Mouse (Mus musculus) limb, embryonic 13.5 days (tissue): ENCODE results near the gene Stambpl1. TPM values are rescaled to one million over a fixed set of nuclear protein-coding genes. Genes with fewer than 3 reads are reported as not detected.

Experiments
- ATAC-seq: fragments of 200-750 bp; cut with Nextera tagmentation; 2 replicates; pipeline ENCODE4 v1.8.0; 2017; ENCODE audit warnings: low read depth, moderate number of reproducible peaks, moderate TSS enrichment; ENCODE audit not compliant: low FRiP score
- H3K27ac ChIP-seq: fragments of 300-500 bp; sonication (generic); 2 replicates; pipeline ENCODE4 v1.5.1; 2015; ENCODE audit warnings: inconsistent platforms, mild to moderate bottlenecking, moderate library complexity
- H3K27me3 ChIP-seq: fragments of 300-500 bp; sonication (generic); 2 replicates; pipeline ENCODE4 v1.6.1; 2015; ENCODE audit warnings: mild to moderate bottlenecking, inconsistent platforms
- H3K36me3 ChIP-seq: fragments of 300-500 bp; sonication (generic); 2 replicates; pipeline ENCODE4 v1.6.1; 2015; ENCODE audit warnings: inconsistent platforms, mild to moderate bottlenecking, moderate library complexity
- H3K4me1 ChIP-seq: fragments of 300-500 bp; sonication (generic); 2 replicates; pipeline ENCODE4 v1.6.1; 2015; ENCODE audit warnings: inconsistent platforms
- H3K4me2 ChIP-seq: fragments of 300-500 bp; sonication (generic); replicated peaks from 2 replicates; pipeline ENCODE4 v1.6.1; 2015; ENCODE audit warnings: inconsistent platforms, mild to moderate bottlenecking, moderate library complexity
- H3K4me3 ChIP-seq: fragments of 300-500 bp; sonication (generic); 2 replicates; pipeline ENCODE4 v1.5.1; 2015; ENCODE audit warnings: moderate library complexity, mild to moderate bottlenecking, inconsistent platforms
- H3K9ac ChIP-seq: fragments of 300-500 bp; sonication (generic); 2 replicates; pipeline ENCODE4 v1.6.1; 2015; ENCODE audit warnings: mild to moderate bottlenecking, inconsistent platforms
- H3K9me3 ChIP-seq: fragments of 300-500 bp; sonication (generic); 2 replicates; pipeline ENCODE4 v1.6.1; 2016; ENCODE audit warnings: inconsistent platforms
- WGBS: fragments of 180-500 bp; shearing (Covaris S2); methylation state at CpG from one replicate; pipeline ENCODE4 v1.1.7; 2015; 5-methylcytosine and 5-hydroxymethylcytosine counted together
- polyA plus RNA-seq: library from polyadenylated mRNA; unstranded; fragments of >200 nt; fragmentation: Nextera tagmentation; extraction: Ambion mirVana; gene quantifications from 2 replicates; pipeline ENCODE4 v1.2.1, GENCODE M21; 2015

The Stambpl1 gene
- polyA plus RNA-seq: 18.2 and 18.6 TPM in 2 replicates

DNA sequence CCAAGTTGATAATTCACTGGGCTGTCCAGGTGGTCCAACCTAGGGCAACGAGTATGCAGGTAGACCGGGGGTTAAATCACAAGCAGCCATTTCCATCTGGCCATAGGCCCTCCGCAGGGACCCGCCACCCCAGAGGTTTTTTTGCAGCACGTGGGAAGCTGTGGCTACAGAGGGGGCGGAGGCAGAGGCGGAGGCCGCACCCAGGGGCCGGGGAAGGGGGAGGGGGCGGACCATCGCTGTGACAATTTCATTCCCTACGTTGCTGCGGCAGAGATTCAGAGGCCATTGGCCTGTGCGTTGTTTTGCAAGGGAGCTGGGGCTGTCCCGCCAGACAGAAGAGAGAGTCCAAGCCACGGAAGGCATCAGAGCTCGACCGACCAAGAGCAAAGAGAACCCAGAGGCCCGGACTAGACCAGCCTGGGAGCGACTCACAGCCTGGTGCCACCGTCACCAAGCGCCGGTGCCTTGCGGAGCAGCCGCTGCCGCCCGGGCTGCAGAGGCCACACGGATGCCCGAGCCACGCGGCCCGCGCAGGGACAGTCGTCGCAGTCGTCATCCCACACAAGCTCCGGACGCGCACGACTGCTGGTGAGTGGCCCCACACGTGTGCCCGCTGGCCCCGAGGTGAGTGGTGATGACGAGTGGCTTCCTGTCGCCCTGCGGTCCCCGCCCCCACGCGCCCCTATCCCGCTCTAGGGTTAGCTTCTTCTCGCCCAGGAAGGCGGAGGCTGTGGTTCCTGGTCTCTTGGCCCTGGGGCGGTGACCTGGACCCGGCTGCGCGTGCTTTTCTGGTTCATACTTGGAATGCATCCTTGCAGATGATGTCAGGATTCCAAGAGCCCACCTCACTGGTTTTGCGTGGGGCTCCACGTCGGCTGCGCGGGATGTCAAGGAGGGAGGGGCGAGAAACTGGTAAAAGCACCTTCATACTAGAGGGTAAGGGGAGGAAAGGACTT is at the start of gene Stambpl1:
Gene Stambpl1, plus strand, starts transcription at position 222 of the 956 bp plus-strand sequence.
- H3K27me3 ChIP-seq: peaks cover 4% of the 10 kb centered on the region; the same call in 1 of the 2 replicates
- no peaks in the 10 kb centered on the region for H3K36me3 ChIP-seq
- peaks cover 16% of the 10 kb centered on the region for H3K4me1 ChIP-seq
- no peaks in the 10 kb centered on the region for H3K9me3 ChIP-seq
- peak; percentile 74 for ATAC-seq
- H3K4me3 ChIP-seq: peak within 1 kb of the TSS; percentile 77
- WGBS: under 1% methylated on average over 62 of the region's 62 CpGs
- peak within 1 kb of the TSS; percentile 52; the same call in 1 of the 2 replicates for H3K27ac ChIP-seq
- H3K4me2 ChIP-seq: peak within 1 kb of the TSS; percentile 80
- peak within 1 kb of the TSS; percentile 74 for H3K9ac ChIP-seq

DNA sequence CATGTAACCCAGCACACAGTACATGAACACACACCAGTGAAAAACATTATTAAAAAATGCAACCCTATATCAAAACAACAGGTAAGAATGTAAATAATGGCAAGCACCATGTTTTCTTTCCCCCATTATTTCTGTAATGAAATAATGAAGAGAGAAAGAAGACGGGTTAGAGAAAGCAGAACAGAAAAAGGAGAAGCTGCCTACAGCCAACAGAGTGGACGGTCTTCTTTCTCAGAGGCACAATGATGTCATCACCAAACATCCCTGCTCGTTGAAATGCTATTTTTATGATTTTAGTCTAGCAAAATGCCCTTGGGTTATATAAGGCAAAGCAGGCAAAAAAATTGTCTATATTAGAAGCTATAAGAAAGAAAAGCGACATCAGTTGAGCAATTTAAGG is 43.6 kb upstream of the Stambpl1 start:
- H3K27me3 ChIP-seq: no peaks in the 10 kb centered on the region
- ATAC-seq: no peak
- H3K36me3 ChIP-seq: no peaks in the 10 kb centered on the region
- 65% methylated on average over 4 of the region's 4 CpGs for WGBS
- H3K4me3 ChIP-seq: no peak overlapping the region
- no peak overlapping the region for H3K27ac ChIP-seq
- peaks cover 2% of the 10 kb centered on the region; the same call in 1 of the 2 replicates for H3K4me1 ChIP-seq
- no peak overlapping the region for H3K4me2 ChIP-seq
- no peaks in the 10 kb centered on the region for H3K9me3 ChIP-seq
- H3K9ac ChIP-seq: no peak overlapping the region

DNA sequence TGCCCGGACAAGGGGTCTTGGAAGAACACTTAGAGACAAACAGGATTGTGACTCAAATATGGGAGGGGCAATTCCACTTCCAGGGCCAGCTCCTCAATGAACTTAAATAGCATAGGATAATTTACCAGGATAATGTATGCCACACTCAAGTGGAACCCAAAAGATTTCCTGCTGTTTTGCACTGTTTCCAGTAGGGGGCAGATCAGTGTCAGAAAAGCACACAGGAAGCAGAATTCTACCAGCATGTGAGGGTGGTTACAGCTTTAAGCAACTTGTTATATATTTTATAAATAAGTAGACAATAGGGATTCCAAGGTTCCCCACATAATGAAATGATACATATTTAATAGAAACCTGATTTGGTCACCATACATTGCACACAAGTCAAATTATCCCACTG is 40.1 kb upstream of the Stambpl1 start:
- Histone ChIP-seq H3K27me3 (no peaks in the 10 kb centered on the region), H3K4me2 (no peak overlapping the region), H3K4me3 (no peak overlapping the region), H3K9me3 (no peaks in the 10 kb centered on the region), H3K4me1 (peaks cover 12% of the 10 kb centered on the region), H3K36me3 (no peaks in the 10 kb centered on the region), H3K27ac (no peak overlapping the region), H3K9ac (no peak overlapping the region)
- ATAC-seq: no peak
- 91% methylated on average over 1 of the region's 1 CpGs for WGBS

DNA sequence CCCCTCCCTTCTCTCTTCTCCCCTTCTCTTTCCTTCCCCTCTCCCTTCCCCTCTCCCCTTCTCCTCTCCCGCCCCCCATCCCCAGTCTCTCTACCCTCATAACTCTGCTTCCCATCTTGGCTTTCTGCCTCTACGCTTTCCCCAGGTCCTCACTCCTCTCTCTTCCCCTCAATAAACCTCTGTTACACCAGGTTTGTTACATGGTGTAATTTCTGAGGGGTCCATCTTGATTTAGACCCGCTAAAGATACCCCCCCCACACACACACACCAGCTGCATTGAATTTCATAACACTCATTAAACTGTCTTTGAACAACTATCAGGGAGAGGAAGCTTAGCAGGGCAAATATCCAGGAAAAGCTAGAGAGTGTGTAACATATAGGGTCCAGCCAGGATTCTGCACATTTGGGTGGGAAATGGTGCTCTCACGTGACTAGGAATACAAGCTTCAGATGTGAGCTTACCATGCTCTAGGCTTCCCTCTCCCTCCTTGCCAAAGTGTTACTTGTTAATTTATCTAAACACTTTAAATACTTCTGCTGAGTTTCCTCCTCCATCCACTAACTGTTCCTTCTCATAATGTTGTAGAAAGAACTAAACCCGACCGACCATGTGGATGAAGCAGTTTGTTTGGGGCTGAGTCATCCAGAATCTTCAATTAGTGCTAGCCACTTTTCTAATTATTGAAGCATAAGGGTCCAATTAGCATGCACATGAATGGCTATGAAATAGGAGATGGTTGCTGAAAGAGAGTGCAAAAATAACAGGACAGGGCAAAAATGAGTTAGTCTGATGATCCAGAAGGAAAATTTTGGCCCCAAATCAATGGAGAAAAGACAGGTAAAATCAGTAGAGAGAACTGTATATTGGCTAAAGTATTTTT is 38.5 kb upstream of the Stambpl1 start:
- Histone ChIP-seq H3K9me3 (no peaks in the 10 kb centered on the region), H3K4me3 (no peak overlapping the region), H3K4me2 (no peak overlapping the region), H3K27ac (no peak overlapping the region), H3K27me3 (no peaks in the 10 kb centered on the region), H3K4me1 (peaks cover 12% of the 10 kb centered on the region), H3K36me3 (no peaks in the 10 kb centered on the region), H3K9ac (no peak overlapping the region)
- 36% methylated on average over 6 of the region's 6 CpGs for WGBS
- peak; percentile 81 for ATAC-seq

DNA sequence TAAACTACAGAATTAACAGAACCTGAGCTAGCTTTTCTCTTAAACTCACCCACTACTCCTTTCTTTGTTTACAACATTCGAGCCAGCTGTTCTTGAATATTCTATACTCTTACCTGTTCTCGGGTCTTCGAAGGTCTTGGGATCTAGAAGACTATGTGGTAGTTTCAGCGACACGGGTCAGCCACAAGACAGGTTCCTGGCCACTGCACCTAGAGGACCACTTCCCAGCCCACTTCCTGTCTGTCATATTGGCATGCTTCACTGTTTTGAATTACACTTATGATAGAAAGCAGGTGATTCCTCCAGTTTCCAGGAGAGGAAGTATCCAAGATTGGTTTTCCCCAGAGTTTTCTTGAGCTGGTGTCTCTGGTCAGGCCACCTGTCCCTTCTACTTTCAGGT is 29.3 kb upstream of the Stambpl1 start:
- 90% methylated on average over 5 of the region's 5 CpGs for WGBS
- Histone ChIP-seq H3K27me3 (no peaks in the 10 kb centered on the region), H3K27ac (no peak overlapping the region), H3K4me3 (no peak overlapping the region), H3K9me3 (no peaks in the 10 kb centered on the region), H3K36me3 (no peaks in the 10 kb centered on the region), H3K4me2 (no peak overlapping the region), H3K9ac (no peak overlapping the region), H3K4me1 (peaks cover under 1% of the 10 kb centered on the region; the same call in 1 of the 2 replicates)
- no peak for ATAC-seq

DNA sequence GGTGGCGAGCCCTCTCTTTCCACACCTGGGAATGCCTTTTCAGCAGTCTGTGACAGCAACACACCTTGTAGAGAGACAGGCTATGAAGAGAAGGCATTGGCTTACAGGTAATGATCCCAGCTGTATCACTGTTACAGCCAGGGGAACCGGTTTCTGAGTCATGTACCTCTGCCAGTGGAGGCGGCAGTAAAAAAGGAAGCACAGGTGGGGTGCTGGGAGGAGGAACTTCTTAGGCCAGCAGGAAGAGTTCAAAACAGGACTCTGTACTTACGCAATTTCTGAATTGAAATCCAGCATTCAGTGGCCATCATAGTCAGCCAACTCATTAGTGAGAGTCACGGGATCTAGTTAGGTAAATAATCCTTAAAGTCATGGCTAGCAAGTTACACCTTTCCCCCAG is 26.1 kb upstream of the Stambpl1 start, which contains the start of gene Ankrd22:
Gene Ankrd22, minus strand, starts transcription at position 163 of the 400 bp plus-strand sequence.
- H3K4me1 ChIP-seq: peaks cover 4% of the 10 kb centered on the region; the same call in 1 of the 2 replicates
- 56% methylated on average over 5 of the region's 5 CpGs for WGBS
- H3K27me3 ChIP-seq: no peaks in the 10 kb centered on the region
- no peak within 1 kb of the TSS for H3K4me3 ChIP-seq
- no peaks in the 10 kb centered on the region for H3K9me3 ChIP-seq
- H3K4me2 ChIP-seq: no peak within 1 kb of the TSS
- H3K36me3 ChIP-seq: no peaks in the 10 kb centered on the region
- no peak for ATAC-seq
- H3K9ac ChIP-seq: no peak within 1 kb of the TSS
- H3K27ac ChIP-seq: no peak within 1 kb of the TSS

DNA sequence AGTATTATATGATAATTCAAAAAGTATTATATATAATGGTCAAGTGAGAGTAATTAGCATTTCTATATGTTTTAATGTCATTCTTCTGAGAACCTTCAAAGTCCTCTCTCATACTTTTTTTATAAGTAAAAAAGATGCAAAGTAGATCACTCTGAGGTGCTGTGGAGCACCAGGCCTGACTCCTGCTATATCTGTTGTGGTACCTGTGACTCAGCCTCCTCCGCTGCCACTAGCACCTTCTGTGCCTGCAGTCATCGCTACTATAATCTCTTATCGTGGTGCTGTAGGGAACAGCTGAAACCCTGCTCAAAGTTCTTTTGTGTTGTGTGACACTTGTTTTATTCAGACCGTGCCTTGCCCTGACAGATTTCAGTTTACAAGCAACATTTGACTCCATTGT is 25.6 kb upstream of the Stambpl1 start:
- Histone ChIP-seq H3K4me2 (no peak overlapping the region), H3K9me3 (no peaks in the 10 kb centered on the region), H3K9ac (no peak overlapping the region), H3K36me3 (no peaks in the 10 kb centered on the region), H3K27ac (no peak overlapping the region), H3K4me3 (no peak overlapping the region), H3K27me3 (no peaks in the 10 kb centered on the region), H3K4me1 (peaks cover 4% of the 10 kb centered on the region; the same call in 1 of the 2 replicates)
- WGBS: 80% methylated on average over 4 of the region's 4 CpGs
- ATAC-seq: no peak

DNA sequence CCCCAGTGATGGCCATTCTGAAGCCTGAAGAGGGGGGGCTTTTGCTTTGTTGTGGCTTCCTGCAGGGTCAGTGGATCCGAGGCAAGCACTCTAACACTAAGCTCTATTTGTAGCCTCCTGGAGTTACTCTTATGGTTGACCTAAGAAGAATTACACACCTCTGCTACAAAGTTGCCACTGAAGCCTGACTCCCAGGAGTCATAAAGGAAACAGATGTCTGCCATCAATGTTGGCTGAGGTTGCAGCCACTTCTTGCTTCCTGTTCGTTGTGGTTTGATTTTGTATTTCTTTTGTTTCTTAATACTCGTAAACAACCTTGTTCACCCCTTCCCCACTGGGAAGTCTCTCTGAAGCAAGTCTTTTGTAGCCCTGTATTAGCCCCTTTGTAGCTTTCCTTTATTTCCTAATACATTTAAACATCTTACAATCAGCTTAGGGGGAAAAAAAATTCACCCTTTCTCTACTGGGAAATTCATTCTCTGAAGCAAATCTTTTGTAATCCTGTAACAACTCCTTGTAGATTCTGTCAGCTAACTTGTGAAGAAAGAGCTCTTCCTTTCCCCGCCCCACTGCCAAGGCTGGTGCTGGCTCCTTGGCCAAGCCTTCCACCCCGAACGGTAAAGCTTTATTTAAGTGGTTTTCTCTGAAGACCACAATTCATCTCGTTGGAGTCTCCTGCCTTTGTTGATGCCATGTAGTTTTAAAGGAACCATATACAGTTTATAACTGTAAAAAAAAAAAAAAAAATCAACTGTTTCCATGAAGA is 23.9 kb upstream of the Stambpl1 start:
- ATAC-seq: no peak
- WGBS: 42% methylated on average over 7 of the region's 7 CpGs
- H3K4me1 ChIP-seq: peaks cover 4% of the 10 kb centered on the region; the same call in 1 of the 2 replicates
- H3K36me3 ChIP-seq: no peaks in the 10 kb centered on the region
- no peaks in the 10 kb centered on the region for H3K27me3 ChIP-seq
- no peak overlapping the region for H3K27ac ChIP-seq
- no peak overlapping the region for H3K4me3 ChIP-seq
- H3K4me2 ChIP-seq: no peak overlapping the region
- no peak overlapping the region for H3K9ac ChIP-seq
- no peaks in the 10 kb centered on the region for H3K9me3 ChIP-seq

DNA sequence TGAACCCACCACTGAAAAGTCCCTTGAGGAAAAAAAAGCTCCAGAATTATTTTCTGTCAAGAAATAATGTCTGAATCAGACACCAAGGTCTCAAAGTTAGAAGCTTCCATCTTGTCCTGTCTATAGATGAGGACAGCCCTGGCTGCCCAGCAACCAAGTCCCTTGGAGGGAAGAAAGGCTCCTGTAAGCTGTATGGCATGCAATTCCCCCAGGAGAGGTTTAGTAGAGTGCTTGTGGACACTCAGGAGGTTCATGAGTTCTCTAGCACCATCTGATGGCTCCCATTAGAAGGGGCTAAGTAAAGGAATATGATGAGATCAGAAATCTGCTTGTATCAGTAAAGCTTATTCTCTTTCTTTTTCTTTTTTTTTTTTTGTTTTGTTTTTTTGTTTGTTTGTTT is 22.9 kb upstream of the Stambpl1 start:
- no peaks in the 10 kb centered on the region for H3K9me3 ChIP-seq
- H3K4me2 ChIP-seq: no peak overlapping the region
- H3K9ac ChIP-seq: no peak overlapping the region
- peaks cover 13% of the 10 kb centered on the region; the same call in 1 of the 2 replicates for H3K4me1 ChIP-seq
- no peak overlapping the region for H3K27ac ChIP-seq
- H3K4me3 ChIP-seq: no peak overlapping the region
- ATAC-seq: no peak
- no peaks in the 10 kb centered on the region for H3K27me3 ChIP-seq
- H3K36me3 ChIP-seq: no peaks in the 10 kb centered on the region

DNA sequence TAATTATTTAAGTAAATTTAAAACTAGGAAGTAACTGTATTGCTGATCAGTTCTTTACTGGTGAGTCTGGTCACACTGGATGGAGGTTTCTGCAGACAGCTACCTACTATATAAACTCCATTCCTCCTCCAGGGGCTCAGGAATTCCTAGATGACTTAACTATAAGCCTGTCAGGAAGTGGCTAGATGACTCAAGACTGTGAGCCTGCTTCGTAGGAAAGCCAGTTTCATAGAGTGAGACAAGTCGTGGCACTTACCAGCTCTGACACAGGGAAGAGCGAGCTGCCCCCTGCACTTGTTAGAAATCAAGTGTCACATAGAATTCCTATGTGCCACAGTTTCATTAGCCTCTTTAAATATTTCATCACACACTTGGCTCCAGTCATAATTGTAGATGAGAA is 20.9 kb upstream of the Stambpl1 start:
- ATAC-seq: no peak
- 49% methylated on average over 3 of the region's 3 CpGs for WGBS
- Histone ChIP-seq H3K4me1 (peaks cover 15% of the 10 kb centered on the region; the same call in 1 of the 2 replicates), H3K27me3 (no peaks in the 10 kb centered on the region), H3K27ac (no peak overlapping the region), H3K4me2 (no peak overlapping the region), H3K4me3 (no peak overlapping the region), H3K36me3 (no peaks in the 10 kb centered on the region), H3K9ac (no peak overlapping the region), H3K9me3 (no peaks in the 10 kb centered on the region)

DNA sequence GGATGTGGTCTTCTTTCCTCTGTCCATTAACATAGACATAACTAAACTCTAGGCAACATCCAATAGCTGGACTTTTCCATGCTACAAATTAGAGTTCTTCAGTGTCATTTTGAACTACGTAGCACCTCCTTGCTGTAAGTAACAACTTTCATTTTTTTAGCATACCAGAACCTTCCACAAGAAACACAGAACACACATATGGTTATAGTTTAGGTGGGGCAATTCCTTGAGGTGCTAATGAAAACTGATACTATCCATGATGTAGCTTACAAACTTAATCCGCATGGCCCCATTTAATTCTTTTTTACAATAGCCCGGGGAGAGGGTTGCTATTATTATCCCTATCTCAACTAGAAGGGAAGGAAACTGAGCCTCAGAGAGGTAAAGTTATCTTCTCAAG is 18.0 kb upstream of the Stambpl1 start:
- no peak overlapping the region for H3K27ac ChIP-seq
- no peak overlapping the region for H3K9ac ChIP-seq
- WGBS: 18% methylated on average over 3 of the region's 3 CpGs
- peaks cover 11% of the 10 kb centered on the region for H3K4me1 ChIP-seq
- H3K4me2 ChIP-seq: no peak overlapping the region
- no peak overlapping the region for H3K4me3 ChIP-seq
- no peaks in the 10 kb centered on the region for H3K36me3 ChIP-seq
- H3K27me3 ChIP-seq: no peaks in the 10 kb centered on the region
- peak; percentile 61; the same call in 1 of the 2 replicates for ATAC-seq
- H3K9me3 ChIP-seq: no peaks in the 10 kb centered on the region
